Mouse (Mus musculus) urinary bladder, postnatal 25 days (tissue): ENCODE results near the gene Pcca.
"Not testable (repeated sequence)": the region's sequence is repeated elsewhere in the genome, so short reads cannot be mapped to it uniquely, and the experiment has no call there.

Experiments
- DNase-seq: peaks from one replicate; pipeline ENCODE4 v3.0.0; 2022; ENCODE audit warnings: low spot score

Pcca gene

DNA sequence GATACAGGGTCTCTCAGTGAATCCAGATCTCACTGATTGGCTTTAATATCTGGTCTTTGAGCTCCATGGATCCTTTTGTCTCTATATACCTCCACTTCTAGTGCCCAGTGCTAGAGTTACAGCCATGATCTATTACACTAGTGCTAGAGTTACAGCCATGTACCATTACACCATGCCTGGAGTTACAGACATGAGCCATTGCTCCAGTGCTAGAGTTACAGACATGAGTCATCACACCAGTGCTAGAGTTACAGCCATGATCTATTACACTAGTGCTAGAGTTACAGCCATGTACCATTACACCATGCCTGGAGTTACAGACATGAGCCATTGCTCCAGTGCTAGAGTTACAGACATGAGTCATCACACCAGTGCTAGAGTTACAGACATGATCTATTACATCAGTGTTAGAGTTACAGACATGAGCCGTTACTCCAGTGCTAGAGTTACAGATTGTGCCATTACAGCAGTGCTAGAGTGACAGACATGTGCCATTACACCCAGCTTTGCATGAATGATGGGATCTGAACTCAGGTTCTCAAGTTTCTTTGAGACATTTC is 26.8 kb downstream of the Pcca start:
- not testable (repeated sequence) for DNase-seq

DNA sequence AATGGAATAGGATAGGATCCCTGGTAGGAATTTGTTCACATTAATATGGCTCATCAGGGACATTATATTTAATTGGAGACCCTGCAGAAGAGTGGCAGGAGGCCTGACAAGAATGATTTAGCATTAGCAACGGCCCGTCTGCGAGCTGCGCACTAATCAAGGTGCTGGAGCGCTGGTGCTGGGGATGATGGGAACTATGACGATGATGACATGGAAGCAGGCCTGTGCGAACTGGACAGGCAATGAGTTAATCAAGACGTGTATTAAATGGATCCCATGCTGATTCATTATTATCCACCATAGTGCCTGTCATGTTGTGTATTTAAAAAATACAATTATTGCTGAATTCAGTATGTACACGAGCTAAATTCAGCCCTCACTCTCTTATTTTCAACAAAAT is 36.7 kb downstream of the Pcca start:
- no peak for DNase-seq

DNA sequence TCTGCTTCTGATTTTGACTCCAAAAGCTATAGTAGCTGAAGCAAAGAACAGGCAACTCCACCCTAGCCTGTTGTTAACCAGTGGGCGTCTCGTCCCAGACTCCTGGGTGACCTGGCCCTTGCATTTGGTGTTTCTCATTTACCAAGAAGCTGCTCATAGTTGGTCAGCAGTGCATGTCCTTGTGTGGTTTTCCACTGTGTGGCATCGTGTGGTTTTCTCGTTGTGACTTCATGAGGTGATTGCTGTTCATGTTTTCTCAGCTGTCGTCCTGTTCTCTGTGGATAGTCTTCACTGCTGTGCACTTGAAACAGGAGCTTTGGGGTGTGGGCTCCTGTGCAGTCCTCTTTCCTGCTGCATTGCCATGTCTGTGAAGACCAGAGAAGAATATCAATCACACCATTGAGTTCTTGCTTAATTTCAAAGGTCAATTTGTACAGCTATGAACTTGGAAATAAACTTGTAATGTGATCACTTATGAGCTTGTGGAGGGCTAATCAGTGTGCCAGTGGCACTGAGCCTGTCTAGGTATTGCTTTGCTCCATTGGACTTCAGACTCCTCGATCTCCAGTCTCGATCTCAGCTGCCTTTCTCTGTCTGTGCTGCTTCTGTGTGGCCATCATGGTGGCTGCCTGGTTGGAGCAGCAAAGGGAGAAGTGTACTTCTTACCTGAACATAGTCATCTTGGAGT is 40.1 kb downstream of the Pcca start:
- no peak for DNase-seq

GRCm38 (mm10) chr14:122577816-122578215 is 43.7 kb downstream of the Pcca start:
- no peak for DNase-seq

DNA sequence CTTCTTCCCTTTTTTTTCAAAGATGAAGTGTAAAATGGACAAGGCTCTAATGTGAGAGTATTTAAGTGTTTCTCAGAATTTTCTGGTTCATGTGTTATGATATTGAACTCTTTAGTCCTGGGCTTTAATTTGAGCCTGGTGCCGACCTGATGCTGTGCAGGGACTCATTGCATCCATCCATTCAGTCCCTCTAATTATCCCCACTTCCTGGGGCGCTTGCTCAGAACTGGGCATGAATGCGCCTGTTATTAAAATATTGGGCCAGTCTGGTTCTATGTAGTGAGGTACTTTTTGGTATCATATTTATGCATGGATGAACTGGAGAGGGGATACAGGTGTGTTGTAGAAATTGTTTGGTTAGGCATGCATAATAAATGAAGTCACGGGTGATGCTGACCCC is 47.9 kb downstream of the Pcca start:
- no peak for DNase-seq

DNA sequence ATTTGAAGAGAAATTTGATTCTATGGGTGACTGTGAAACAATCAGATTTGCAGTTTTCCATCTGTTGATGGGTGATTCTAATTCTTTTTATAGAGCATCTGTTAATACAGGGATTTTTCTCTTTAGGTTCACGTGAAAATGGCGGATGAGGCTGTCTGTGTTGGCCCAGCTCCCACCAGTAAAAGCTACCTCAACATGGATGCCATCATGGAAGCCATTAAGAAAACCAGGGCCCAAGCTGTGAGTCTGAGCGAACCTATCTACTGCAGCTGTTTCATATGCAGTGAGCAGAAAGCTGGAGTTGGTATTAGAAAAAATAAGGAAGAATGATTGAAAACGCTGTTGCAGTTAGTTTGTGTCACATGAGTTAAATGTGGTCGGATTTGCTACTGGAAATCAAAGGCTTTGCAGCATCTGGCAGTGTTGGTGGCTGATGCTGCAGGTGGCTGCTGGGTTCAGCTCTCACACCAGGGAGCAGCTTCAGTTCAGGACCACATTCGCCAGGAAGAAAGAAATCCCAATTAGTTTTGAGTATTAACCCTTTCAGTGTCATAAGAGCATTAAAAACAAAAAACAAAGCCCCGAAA is 48.5 kb downstream of the Pcca start:
- DNase-seq = no peak

DNA sequence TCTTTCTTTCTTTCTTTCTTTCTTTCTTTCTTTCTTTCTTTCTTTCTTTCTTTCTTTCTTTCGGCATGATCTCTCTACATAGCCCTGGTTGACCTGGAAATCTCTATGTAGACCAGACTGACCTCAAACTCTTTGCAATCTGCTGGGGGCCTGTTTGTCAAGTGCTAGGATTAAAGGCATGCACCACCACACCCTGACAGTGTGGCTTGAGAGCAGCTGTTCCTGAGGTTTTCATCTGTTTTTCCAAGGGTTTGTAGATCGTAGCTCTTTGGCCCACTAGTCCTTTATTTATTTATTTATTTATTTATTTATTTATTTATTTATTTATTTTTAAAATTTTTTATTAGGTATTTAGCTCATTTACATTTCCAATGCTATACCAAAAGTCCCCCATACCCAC is 50.0 kb downstream of the Pcca start:
- DNase-seq = not testable (repeated sequence)

DNA sequence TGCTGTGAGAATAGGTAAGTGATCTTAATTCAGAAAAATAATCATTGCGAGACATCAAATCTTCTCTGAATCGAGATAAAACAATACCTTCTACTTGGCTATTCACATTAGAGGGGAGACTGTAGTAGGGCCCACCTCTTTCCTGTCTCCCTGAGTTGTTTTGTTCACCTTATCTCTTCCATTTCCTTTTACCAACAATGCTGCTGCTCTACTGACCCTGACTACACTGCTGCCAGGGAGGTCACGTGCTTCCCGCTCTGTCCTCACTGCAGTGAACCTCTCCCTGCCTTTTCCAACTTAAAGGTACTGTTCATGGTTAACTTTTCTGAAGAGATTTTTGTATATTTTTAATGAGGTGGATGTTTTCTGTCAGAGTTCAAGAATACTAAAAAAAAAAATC is 52.8 kb downstream of the Pcca start:
- no peak for DNase-seq

DNA sequence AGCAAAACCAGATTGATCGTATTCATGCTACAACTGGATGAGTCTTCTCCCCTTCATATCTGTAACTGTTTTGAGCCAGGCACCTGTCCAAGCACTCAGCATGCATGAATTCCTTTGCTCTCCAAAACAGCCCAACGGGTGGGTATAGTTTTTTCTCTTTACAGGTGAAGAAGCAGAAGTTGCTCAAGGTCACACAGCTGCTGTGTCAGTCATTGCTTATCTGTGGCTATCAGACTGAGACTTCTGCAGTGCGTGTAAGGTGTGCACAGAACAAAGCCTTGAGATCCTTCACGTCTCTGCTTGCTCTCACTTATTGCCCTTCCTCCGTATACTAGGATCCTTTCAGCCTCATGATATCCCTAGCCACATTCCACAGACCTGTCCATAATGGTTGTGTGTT is 63.4 kb downstream of the Pcca start:
- DNase-seq = no peak

DNA sequence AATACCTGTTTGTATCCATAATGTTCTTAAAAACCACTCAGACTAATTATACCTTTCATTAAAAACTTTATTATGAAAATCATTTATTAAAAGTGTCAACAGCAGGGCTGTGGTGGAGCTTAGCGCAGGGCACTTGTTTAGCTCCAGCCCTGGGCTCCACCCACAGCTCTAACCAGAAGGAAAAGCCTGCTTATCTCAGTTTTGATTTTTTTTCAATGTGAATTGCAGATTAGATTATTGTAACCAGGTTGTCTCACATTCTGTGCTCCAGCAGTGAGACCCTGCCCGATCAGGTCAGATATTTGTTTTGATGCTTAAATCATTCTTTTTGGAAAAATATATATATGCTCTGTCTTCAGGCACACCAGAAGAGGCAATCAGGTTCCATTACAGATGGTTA is 64.7 kb downstream of the Pcca start:
- no peak for DNase-seq

DNA sequence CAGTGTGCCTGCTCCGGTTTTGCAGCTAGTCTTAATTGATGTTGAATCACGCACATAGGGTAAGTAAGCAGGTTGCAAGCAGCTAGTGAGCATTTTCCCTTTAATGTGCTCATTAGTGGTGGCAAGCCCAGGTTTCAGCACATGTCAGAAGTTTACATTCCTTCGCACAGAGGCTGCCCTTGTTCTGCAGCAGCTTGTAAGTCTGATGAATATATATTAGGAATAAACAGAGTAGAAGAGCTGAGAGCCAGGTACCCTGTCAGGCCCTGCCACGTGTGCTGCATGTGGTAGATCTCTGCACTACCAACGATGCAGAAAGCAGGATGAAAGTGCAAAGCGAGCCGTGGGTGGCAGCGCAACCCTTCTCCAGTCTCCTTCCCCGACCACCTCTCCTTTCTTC is 65.7 kb downstream of the Pcca start:
- no peak for DNase-seq

GRCm38 (mm10) chr14:122602701-122603100 is 68.6 kb downstream of the Pcca start:
- DNase-seq = no peak

DNA sequence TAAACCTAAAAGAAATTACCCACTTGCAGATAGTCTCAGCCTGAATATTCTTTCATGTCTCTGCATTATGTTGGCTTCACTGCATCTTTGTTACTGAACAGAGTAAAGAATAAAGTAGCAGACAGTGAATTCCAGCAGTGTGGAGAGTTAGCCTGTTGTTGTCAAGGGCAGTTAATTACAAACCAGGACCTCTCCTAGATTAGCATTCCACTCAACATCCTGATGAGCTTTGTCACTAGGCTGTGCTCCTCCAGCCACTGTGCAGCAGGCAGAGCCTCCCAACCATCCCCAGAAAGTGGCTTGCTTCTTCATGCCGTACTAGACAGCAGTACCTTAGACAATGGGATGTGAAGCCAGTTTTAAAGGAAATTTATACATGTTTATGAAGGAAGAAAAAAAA is 72.4 kb downstream of the Pcca start:
- no peak for DNase-seq

DNA sequence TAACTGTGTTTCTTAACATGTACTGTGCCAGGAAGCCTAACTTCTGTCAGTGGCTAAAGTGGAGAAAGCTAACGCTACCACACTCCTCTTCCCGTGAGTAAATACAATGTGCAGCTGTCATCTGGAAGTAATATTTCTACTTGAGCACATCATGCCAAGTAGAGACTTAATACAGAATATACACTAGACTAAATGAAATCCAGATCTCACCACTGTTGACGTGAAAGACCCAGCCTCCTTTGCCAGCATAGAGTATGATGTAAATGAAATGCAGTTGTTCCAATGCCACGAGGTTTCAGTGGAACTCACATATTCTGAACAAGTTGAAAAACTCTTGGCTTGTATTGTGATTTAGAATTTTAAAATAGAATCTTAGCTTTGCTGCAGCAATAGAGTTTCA is 73.3 kb downstream of the Pcca start:
- no peak for DNase-seq

DNA sequence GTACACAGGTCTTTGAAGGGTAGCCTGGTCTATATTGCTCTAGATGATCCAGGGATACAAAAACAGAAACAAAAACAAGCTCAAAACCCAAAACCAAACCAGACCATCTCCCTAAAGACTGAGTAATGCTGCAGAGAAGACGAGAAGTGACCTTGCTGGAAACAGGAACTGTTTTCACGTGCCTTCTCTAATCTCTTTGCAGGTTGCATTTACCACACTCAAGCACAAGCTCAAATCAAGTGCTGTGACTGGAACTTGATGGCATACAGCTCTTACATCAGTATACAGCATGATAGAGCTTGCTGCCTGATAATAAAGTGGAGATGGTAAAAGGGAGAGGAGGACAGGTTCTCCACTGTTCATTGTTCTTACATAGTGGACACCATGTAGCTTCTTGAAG is 74.2 kb downstream of the Pcca start:
- no peak for DNase-seq

GRCm38 (mm10) chr14:122611035-122611434 is 76.9 kb downstream of the Pcca start:
- no peak for DNase-seq

- DNase-seq = no peak
These were observed 78.2 kb downstream of the Pcca start for GRCm38 (mm10) chr14:122612317-122612716.

DNA sequence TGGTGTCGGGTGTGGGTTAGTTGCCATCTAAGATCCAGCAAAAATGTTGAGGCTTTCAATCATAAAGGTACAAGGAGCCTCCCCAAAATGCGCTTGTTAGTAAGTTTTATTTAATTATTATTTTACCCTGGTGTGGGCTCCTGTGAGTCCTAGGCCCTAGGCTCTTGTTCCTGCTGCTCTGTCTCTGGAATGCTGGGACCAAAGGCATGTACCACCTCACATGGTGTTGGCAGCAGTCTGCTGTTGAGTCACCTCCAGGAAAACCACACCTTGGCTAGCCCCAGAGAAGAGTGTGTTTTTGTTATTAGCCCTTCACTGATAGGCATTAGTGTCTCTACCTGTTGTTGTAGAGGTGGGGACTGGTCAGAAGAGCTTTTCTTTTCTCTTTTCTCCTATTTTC is 83.5 kb downstream of the Pcca start:
- no peak for DNase-seq

- DNase-seq = no peak
These were observed 99.3 kb downstream of the Pcca start for GRCm38 (mm10) chr14:122633416-122633815.

- no peak for DNase-seq
These were observed 102.5 kb downstream of the Pcca start for GRCm38 (mm10) chr14:122636601-122637000.

DNA sequence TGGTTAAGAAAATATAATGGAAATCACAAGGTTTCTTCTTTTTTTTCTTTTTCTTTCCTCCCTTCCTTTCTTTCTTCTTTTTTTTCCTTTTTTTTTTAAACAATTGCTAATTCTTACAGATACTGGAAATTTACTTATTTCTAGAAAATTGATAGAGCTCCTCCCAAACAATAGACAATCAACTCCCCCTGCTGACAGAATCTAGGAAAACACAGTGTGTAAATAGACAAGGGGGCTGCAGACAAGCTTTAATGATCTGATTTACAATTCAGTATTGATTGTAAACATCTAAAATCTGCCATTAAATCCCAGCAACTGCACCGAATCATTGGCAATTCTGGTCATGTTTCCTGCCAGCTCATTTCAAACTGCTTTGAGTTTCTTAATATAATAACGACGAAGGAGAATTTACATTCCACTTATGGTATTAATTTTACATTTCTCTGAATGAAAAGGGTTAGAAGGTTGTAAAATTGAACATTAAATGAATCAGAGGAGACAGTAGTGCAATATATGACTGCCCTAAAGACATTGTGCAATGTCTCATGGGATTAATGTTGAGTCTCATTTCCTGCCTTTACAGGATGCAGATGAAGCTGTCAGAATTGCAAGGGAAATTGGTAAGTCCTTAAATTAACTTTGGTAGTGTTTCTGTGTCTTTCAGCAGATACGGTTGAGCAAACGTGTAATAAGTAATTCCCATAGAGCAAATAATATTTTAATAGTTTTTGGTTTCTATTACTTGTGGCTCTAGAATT is 103.9 kb downstream of the Pcca start:
- no peak for DNase-seq

DNA sequence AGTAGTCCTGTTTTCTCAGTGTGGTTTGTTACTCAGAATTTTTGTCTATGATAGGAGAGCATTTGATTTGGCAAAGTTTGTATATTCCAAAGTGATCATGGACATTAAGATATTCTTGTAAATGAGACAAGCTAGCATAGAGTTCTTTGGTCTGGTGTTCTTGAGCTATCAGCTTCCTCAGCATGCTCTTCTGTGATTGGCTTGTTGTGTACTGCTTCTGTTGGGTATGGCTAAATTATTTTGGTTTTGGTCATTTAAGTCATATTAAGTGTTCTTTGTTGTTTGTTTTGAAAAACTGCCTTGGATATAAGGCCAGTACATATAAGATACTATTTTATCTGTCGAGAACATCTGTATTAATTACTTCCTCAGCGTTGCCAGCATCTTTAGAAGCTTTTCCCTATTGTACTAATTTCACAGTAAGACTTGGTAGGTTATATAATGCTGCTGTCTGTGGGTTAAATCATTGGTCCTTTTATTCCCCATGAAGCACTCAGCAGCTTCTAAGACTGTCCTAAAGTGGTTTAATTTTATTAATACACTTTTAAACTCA is 105.1 kb downstream of the Pcca start:
- no peak for DNase-seq

DNA sequence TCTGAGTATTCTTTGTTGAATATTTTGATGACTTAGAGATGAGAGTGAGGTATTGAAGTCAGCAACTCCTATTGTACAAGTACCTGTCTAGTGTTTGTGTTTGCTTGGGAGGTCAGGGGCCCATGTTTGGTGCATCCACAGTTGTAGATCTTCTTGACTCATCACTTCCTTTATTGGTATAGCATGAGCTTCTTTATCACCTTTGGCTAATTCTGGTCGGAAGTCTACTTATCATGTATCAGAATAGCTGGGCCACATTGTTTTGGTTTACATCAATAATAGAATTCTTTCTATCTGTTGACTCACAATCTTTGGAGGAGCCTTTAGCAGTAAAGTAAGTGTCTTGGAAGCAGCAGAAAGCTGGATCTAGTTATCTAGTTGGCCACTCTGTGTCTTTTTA is 108.3 kb downstream of the Pcca start:
- no peak for DNase-seq
